Mouse (Mus musculus): Measurements from ENCODE around the gene Rrp36. TPM values are rescaled to one million over a fixed set of nuclear protein-coding genes. Genes with fewer than 3 reads are reported as not detected.

The Rrp36 gene
- total RNA-seq (2023) = 10 to 100 TPM; 22.2 to 28.0 TPM

GRCm38 (mm10) chr17:46673850-46674529, at the start of gene Rrp36:
Gene Rrp36, minus strand, starts transcription at chr17:46674352.

GRCm38 (mm10) chr17:46710959-46711597, 36.9 kb upstream of the Rrp36 start, which contains the start of gene Pex6:
Gene Pex6, plus strand, starts transcription at chr17:46711463.

GRCm38 (mm10) chr17:46704887-46705835, 31.0 kb upstream of the Rrp36 start, which contains the start of gene Ppp2r5d:
Gene Ppp2r5d, minus strand, starts transcription at chr17:46705111.

GRCm38 (mm10) chr17:46680760-46681373, 6.7 kb upstream of the Rrp36 start, which contains the start of gene Klhdc3:
Gene Klhdc3, minus strand, starts transcription at chr17:46680914.

GRCm38 (mm10) chr17:46678416-46678815, 4.3 kb upstream of the Rrp36 start, which contains the start of gene Mea1:
Gene Mea1, plus strand, starts transcription at chr17:46678793.

GRCm38 (mm10) chr17:46650232-46651031, 23.7 kb downstream of the Rrp36 start, which contains the start of gene Cul7:
Gene Cul7, plus strand, starts transcription at chr17:46650337.

GRCm38 (mm10) chr17:46645561-46646321, 28.4 kb downstream of the Rrp36 start, which contains the start of the genes Klc4 and Mrpl2:
Gene Klc4, minus strand, starts transcription at chr17:46646022.
Gene Mrpl2, plus strand, starts transcription at chr17:46646229.

GRCm38 (mm10) chr17:46628791-46629684, 45.1 kb downstream of the Rrp36 start, which contains the start of gene Ptk7:
Gene Ptk7, minus strand, starts transcription at chr17:46629504.

Other genes with a start within 250 kb of the Rrp36 start
- gene Crip3, start 245.4 kb downstream of the Rrp36 start, total RNA-seq (2023) = 1 to 10 TPM; 7.9 to 8.9 TPM
- gene Slc22a7, start 235.9 kb downstream of the Rrp36 start, total RNA-seq (2023) = not detected
- 1 to 10 TPM; 3.9 to 4.7 TPM for gene Ttbk1, start 186.7 kb downstream of the Rrp36 start, total RNA-seq (2023)
- gene Dnph1, start 177.6 kb downstream of the Rrp36 start, total RNA-seq (2023) = not detected
- gene Cul9, start 128.0 kb downstream of the Rrp36 start, total RNA-seq (2023) = 10 to 100 TPM; 19.9 to 21.4 TPM
- 10 to 100 TPM; 84.9 to 85.5 TPM for gene Srf, start 118.2 kb downstream of the Rrp36 start, total RNA-seq (2023)
- gene Ptk7, start 44.8 kb downstream of the Rrp36 start, total RNA-seq (2023) = under 1 TPM in 1 of 2 experiments, not detected in 1; 0.15 TPM
- 10 to 100 TPM; 20.3 to 21.3 TPM for gene Klc4, start 28.3 kb downstream of the Rrp36 start, total RNA-seq (2023)
- 10 to 100 TPM; 31.3 to 41.2 TPM for gene Mrpl2, start 28.1 kb downstream of the Rrp36 start, total RNA-seq (2023)
- 10 to 100 TPM in 1 of 2 experiments, 1 to 10 TPM in 1; 8.5 to 10.4 TPM for gene Cul7, start 24.0 kb downstream of the Rrp36 start, total RNA-seq (2023)
- gene Mea1, start 4.4 kb upstream of the Rrp36 start, total RNA-seq (2023) = 10 to 100 TPM; 55.1 to 57.7 TPM
- gene Klhdc3, start 6.6 kb upstream of the Rrp36 start, total RNA-seq (2023) = 10 to 100 TPM; 51.1 to 51.6 TPM
- 10 to 100 TPM; 36.6 to 39.9 TPM for gene Ppp2r5d, start 30.8 kb upstream of the Rrp36 start, total RNA-seq (2023)
- gene Pex6, start 37.1 kb upstream of the Rrp36 start, total RNA-seq (2023) = 10 to 100 TPM; 37.4 to 42.4 TPM
- gene Gnmt, start 54.8 kb upstream of the Rrp36 start, total RNA-seq (2023) = 1 to 10 TPM; 7.4 to 9.9 TPM
- 100 to 1,000 TPM; 135 to 141 TPM for gene Cnpy3, start 77.9 kb upstream of the Rrp36 start, total RNA-seq (2023)
- gene Ptcra, start 89.4 kb upstream of the Rrp36 start, total RNA-seq (2023) = not detected
- 10 to 100 TPM; 13.1 to 15.2 TPM for gene 2310039H08Rik, start 98.3 kb upstream of the Rrp36 start, total RNA-seq (2023)
- gene Rpl7l1, start 108.3 kb upstream of the Rrp36 start, total RNA-seq (2023) = 10 to 100 TPM; 78.8 to 80.1 TPM
- gene Bicral, start 184.1 kb upstream of the Rrp36 start, total RNA-seq (2023) = 100 to 1,000 TPM; 106 to 133 TPM
- gene Tbcc, start 216.3 kb upstream of the Rrp36 start, total RNA-seq (2023) = 10 to 100 TPM; 12.6 to 17.2 TPM
- not detected for gene Prph2, start 236.1 kb upstream of the Rrp36 start, total RNA-seq (2023)